Mouse (Mus musculus) cerebellum, adult 11 months (tissue): ENCODE data around the gene Sv2a.
"Not testable (repeated sequence)": the region's sequence is repeated elsewhere in the genome, so short reads cannot be mapped to it uniquely, and the experiment has no call there.

Experiments used
- DNase-seq: peaks from one replicate; pipeline ENCODE4 v3.0.0; 2022

The Sv2a gene

DNA sequence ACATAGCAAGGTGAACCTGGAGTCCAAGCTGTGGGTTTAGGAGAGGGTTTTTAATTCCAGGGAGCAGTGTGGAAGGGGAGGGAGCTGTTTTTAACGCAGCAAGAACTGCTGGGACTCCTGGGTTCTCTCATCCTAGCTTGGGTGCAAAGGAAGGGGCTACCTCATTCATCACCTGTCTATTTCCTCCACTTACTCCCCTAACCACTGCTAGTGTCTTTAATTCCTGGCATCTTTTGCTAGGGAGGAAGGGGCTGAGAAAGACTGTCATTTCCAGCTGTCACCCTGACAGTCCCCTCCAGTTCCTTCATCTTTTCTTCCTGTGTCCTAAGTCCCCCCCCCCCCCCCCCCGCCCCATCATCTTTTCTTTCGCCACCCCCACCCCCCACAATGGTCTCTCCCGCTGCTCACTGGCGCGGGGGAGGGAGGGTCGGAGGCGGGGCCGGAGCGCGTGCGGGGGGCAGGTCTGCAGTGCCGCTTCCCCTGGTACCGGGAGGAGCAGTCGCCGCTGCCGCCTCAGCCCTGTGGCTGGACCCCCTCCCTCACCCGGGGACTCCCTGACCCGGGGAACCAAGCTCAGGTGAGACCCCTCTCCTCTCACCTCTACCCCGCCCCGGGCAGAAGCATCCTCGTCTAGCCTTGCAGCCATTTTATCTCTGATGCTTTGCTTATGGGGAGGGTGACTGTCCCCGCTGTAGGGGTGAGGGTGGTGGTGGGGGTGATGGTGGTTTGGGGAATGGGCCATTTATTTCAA lies at the start of gene Sv2a:
Gene Sv2a, plus strand, starts transcription at position 425 of the 751 bp plus-strand sequence.
- DNase-seq = peak; percentile 76

DNA sequence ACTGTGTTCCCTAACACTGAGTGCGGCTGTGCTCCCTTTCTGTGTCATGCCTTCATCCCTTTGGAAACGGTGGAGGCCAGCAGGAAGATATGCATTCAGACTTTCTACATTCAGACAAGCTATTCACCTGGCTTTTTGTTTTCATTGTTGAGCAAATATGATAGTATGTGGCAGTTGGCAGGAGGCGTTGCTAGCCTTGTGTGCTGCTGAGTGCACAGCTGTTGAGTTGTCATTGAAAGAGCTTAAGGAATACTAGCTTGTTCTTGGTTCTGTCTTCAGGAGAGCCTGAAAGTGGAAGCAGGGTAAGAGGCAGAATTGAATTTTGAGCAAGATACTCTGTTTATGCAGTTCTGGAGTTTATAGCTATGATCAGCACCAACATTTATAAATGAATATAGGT lies 48.5 kb upstream of the Sv2a start:
- DNase-seq = no peak

- no peak for DNase-seq
Measured at GRCm38 (mm10) chr3:96133327-96133905, 47.5 kb upstream of the Sv2a start.

DNA sequence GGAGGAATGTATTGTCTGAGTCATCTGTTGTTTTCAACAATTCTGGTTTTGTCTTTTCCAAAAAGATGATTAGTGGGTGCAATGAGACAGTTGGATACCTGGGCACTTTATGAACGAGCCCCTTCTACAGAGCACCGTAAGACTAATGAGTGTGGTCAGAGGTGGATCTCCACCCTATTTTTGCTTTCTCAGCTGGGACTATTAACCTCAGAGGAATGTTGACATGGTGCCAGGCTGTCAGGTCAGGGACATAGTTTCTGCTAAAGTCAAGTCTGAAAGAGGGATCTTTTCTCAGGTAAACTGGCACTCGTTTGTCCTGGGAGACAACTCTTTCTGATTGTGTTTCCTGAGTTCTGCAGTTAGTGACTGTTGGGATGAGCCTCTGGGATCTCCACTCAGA lies 45.9 kb upstream of the Sv2a start:
- no peak for DNase-seq

GRCm38 (mm10) chr3:96147950-96148349 lies 33.0 kb upstream of the Sv2a start:
- peak; percentile 40 for DNase-seq

DNA sequence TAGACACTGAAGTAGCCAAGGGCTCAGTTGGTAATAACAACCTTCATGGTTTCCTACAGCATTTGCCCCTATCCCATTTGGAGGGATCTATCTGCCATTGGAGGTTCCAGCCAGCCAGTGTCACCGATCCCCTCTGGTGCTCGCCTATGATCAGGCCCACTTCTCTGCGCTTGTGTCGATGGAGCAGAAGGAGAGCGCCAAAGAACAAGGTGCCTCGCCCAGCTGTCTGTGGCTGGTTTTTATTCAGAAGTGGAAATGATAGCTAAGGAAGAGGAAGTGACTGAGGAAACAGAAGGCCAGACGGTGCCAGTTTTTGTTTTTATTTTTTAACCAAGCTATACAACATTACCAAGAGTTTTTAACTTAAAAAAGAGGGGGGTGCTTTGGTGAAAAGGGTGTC lies 29.1 kb upstream of the Sv2a start:
- DNase-seq = no peak

DNA sequence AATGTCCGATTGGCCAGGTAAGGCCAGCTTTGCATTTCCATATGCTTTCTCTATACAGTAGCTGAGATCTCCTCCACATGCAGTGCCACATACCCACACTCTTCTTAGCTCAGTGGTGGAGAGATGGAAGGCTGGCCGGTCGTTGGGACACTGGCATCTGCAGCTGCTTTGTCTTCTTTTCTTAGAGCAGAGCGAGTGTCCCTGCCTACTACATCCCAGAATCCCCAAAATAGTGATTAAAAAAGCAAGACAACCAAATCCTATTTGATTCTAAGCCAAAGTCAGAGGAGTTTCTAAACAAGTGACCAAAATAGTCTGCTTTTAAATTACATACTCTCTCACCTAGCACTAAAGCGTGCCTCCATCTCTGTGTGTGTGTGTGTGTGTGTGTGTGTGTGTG lies 28.3 kb upstream of the Sv2a start:
- DNase-seq = no peak

DNA sequence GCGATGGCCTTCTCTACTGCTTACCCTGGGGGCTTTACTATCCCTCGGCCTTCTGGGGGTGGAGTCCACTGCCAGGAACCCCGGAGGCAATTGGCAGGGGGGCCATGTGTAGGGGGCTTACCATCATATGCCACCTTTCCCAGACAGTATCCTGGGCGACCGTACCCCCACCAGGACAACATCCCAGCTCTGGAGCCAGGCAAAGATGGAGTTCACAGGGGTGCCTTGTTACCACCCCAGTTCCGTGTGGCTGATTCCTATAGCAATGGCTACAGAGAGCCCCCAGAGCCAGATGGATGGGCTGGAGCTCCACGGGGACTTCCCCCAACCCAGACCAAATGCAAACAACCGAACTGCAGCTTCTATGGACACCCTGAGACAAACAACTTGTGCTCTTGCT lies 25.4 kb upstream of the Sv2a start:
- DNase-seq = no peak

DNA sequence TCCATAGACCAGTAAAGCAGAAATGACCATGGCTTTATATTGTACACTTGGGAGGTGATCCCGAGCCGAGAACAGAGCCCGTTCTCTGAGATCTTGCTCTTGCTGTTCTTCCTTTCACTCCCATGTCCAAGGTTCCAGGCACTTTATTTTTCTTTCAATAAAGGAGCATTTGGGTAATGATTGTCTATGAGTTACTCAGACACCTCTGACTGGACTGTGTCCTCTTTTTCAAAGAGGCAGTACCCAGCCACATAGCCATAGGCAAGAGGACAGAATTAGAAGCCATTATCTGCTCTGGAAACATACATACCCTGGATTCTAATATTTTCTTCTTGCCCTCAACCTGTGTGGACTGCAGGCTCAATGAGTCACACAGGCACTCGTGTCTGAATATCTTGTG lies 21.1 kb upstream of the Sv2a start:
- no peak for DNase-seq

DNA sequence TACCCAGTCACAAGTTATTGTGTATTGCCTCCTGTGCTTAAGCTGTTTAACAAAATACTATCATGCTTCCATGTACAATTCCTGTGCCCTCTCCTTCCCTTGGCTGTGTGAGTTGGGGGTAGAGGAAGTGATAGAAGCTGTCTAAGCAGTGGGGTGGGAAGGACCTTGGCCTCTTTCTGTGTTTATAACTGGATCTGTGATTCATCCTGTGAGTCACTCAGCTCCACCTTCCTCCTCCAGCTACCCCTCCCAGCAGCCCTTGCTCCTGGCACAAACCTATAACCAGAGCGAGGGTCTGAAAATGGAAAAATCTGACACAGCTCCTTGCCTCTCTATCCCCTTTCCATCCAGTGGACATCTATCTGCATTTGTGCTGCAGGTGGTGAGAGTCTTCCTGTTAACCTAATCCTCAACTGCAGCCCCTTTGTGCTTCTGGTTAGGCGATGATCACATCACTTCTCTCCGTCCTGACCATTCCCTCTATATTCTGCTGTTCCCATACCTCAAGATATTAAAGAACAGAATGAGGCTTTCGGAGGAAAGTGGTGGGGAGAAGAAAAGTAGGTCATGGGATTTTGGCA lies 20.6 kb upstream of the Sv2a start:
- DNase-seq = no peak

DNA sequence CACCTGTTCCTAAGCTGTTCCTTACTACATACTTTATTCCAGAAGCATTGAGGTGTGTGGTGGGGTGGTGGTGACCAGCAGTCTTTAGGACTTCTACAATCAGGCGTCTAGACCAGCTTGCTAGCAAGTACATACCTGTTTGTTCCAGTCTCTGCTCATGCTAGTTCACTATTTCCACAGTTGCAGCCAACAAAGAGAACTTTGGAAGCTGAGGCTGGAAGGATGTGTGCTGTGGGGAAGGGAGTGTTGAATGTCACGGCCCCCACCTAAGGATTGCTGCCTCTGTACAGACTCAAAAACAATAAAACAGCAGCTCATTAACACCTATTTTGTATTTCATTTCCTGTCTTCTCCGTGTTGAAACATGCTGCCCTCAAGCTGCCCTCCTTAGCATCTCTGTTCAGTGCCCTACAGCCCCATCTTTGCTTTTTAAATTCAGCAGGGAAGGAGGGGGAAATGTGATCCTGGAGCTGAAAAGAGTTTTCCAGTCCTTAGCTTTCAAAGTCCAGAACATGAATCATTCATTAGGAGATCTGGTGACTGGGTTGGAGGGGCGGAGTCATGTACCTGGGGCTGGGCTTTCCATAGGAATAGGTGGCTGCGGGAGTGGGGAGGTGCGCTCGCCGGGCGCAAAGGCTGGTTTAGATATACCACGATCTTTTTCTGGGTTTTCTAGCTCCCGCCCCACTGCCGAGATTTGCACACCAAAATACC lies 20.0 kb upstream of the Sv2a start:
- peak; percentile 68 for DNase-seq

DNA sequence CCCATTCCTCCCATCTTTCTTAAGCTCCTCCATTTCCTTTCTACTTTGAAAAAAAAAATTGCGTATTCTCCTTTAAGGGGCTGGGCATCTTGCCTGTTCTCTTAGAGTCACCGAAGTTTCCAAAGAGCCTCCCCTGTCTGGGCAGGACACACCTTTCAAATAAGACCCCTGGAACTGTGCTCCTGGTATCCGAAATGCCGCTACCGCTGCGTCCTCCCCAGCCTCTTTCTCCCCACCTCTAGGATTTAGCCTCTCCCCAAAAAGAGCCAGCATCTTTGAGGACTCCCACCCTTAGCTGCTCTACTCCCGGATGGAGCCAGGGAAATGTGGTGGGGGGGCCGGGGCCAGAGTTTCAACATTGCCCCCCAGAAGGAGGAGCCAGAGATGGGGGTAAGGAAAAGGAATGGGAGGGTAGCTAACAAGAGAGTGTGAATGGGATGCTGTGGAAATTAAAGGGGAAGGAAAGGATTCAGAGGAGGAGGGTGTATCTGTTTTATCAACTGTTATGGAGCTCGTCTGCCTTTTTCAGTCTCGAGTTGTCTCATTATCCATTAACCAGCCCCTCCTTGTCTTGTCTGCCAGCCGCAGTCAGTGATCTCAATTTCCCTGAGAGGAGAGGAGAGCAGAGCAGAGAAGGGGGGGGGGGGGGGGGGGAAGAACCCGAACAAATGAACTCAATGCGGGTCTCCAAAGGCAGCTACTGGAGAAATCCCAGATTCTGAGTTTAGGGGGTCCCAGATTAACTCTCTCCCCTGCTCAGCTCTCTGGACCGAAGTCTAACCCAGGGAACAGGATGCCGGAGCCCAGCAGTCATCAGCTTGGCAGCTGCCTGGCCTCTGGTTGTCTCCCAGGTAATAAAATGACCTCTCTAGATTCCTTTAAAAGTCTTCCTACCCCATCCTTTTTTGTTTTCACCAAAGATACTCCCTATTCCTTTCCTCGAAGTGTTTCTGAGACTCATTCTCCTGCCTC lies 18.8 kb upstream of the Sv2a start, which contains the start of gene Mtmr11:
Gene Mtmr11, plus strand, starts transcription at position 136 of the 972 bp plus-strand sequence.
- DNase-seq = no peak

- DNase-seq = no peak
Measured at GRCm38 (mm10) chr3:96163040-96163439, 17.9 kb upstream of the Sv2a start.

GRCm38 (mm10) chr3:96168466-96169158 lies 12.3 kb upstream of the Sv2a start:
- DNase-seq = no peak

DNA sequence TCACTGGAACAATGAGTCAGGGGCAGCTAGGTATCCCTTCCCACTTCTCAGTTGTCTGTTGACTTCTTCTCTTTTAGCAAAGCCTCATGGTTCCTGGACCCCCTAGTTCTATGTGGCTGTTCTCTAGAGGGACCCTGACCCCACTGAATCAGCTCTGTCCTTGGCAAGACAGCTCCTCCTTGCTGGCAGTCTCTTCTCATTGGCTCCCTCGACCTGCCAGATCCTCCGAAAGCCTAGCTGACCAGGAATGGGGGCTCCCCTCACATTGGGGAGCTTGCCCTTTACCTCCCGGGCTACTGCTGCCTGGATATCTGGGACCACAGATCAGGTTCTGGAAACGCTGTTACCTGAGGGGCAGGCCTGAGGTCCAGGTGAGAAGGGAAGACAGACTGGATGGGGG lies 10.7 kb upstream of the Sv2a start:
- no peak for DNase-seq

DNA sequence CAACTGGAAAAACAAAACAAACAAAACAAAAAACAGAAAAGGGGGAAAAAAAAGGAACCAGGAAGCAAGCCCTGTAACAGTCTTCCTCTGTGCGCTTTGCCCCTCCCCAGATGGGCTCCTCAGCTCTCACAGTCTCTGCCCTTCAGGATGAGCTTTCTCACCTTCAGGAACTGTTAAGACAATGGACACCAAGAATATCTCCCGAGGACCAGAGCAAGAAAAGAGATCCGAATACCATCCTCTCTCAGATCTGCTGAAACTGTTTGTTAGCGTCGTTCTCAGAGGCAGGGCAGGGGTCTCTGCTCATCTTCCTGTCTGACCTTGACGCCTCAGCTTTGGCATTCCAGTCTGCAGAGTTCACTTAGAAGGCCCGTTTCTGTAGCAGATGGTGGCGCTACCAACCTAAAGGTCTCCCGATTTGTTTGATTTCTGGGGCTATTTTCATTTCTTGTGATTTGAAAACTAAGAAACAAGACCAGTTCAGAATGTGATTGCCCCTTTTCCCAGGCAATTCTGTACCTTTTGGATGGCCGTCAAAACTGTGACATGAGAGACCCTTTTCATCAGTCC lies 9.9 kb upstream of the Sv2a start:
- DNase-seq = no peak

GRCm38 (mm10) chr3:96171583-96172196 lies 9.3 kb upstream of the Sv2a start:
- no peak for DNase-seq

DNA sequence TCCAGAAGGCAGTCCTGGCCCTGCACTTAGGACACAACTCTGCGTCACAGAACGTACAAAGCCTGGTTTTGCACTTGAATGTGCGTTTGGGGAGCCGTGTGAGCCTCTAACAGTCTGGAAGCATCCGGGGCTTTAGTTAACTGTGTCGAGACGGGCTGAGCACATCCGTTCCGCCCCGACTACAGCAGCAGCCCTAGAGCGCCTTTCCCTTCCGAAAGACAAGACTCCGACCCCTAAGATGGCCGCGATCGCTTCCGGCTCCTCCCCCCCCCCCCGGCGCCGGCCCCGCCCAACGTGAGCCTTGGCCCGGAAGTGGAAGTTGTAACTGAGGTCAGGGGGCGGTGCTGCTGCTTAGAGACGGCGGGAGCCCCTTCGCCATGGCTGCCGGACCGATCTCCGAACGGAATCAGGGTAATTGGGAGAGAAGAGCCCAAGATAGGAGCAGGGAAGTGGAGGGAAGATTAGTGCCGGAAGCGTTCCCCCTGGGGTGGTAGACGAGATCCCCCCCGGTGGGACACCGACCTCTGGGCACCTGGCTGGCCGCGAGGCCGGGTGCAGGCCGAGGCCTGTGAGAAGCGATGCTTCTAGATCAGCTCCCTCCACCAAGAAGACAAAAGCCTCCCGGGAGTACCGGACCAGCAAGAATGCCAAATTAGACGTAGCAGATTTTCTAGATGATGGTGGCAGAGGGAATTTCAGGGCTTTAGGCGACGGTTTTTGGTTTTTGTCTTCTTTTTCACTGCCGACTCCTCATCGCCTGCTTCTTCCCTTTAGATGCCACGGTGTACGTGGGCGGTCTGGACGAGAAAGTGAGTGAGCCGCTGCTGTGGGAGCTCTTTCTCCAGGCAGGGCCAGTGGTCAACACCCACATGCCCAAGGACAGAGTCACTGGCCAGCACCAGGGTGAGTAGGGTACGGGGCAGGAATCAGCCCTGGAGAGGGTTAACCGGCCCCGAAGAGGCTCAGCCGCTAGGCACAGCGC lies 8.5 kb upstream of the Sv2a start, which contains the start of gene Sf3b4:
Gene Sf3b4, plus strand, starts transcription at position 136 of the 982 bp plus-strand sequence.
- DNase-seq = peak; percentile 77

DNA sequence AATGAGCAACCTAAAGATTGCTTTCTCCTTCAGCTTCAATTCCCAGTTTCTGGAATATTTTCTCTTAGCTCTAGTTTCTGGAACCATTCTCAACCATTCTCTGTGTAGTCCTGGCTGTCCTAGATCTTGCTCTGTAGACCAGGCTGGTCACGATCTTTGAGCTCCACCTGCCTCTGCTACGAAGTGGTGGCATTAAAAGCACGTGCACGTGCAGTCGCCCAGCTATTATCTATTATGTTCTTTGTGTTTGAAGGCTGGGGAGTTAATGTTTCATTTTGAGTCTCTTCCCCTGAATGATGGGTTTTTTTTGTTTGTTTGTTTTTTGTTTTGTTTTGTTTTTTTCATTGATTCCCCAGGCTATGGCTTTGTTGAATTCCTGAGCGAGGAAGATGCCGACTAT lies 7.8 kb upstream of the Sv2a start:
- no peak for DNase-seq

GRCm38 (mm10) chr3:96174042-96174441 lies 6.9 kb upstream of the Sv2a start:
- not testable (repeated sequence) for DNase-seq
